Mouse (Mus musculus) layer of hippocampus, adult 2 months (tissue): ENCODE measurements around the gene Ube2q2. TPM values are rescaled to one million over a fixed set of nuclear protein-coding genes. Genes with fewer than 3 reads are reported as not detected.
"Not testable (repeated sequence)": the region's sequence is repeated elsewhere in the genome, so short reads cannot be mapped to it uniquely, and the experiment has no call there.

Source experiments
- DNase-seq, 2 experiments: peaks; one replicate each; pipeline ENCODE4 v3.0.0; 2022; ENCODE audit warnings: low spot score in 2 of 2
- H3K27ac ChIP-seq: fragments of 200-600 bp; 2 replicates; pipeline ENCODE4 v1.8.1; 2022
- H3K4me3 ChIP-seq: fragments of 200-600 bp; 2 replicates; pipeline ENCODE4 v1.8.1; 2022; ENCODE audit warnings: mild to moderate bottlenecking
- CTCF ChIP-seq: fragments of 200-600 bp; conservative IDR thresholded peaks from 2 replicates; pipeline ENCODE4 v1.8.1; 2022; ENCODE audit warnings: antibody characterized with exemption, mild to moderate bottlenecking, moderate library complexity
- long read RNA-seq, 2 experiments: library from polyadenylated mRNA; stranded (forward); transcript quantifications; one replicate each; pipeline ENCODE4 v2.0.0; 2021; ENCODE audit warnings: borderline mapping rate in 2 of 2
- total RNA-seq, 2 experiments: library from RNA; stranded (reverse); gene quantifications; 2 replicates each; pipeline ENCODE4 v1.2.3; 2021

The Ube2q2 gene
- total RNA-seq, result 10 to 100 TPM; 58.0 to 65.8 TPM
- long read RNA-seq, experiment 1, transcript Ube2q2-202 (12 exons, 1,680 nt), result minor isoform, 12 of 65 reads
- long read RNA-seq, experiment 1, transcript Ube2q2-201 (13 exons, 3,456 nt), result major isoform, 46 of 65 reads
- long read RNA-seq, experiment 1, partial matches to known transcripts, result 1 of 65 reads
- long read RNA-seq, experiment 1, other reads (novel, unspliced or antisense), result 6 of 65 reads
- long read RNA-seq, experiment 2, transcript Ube2q2-201 (13 exons, 3,456 nt), result major isoform, 53 of 80 reads
- long read RNA-seq, experiment 2, transcript Ube2q2-202 (12 exons, 1,680 nt), result minor isoform, 12 of 80 reads
- long read RNA-seq, experiment 2, partial matches to known transcripts, result 1 of 80 reads
- long read RNA-seq, experiment 2, other reads (novel, unspliced or antisense), result 11 of 80 reads

DNA sequence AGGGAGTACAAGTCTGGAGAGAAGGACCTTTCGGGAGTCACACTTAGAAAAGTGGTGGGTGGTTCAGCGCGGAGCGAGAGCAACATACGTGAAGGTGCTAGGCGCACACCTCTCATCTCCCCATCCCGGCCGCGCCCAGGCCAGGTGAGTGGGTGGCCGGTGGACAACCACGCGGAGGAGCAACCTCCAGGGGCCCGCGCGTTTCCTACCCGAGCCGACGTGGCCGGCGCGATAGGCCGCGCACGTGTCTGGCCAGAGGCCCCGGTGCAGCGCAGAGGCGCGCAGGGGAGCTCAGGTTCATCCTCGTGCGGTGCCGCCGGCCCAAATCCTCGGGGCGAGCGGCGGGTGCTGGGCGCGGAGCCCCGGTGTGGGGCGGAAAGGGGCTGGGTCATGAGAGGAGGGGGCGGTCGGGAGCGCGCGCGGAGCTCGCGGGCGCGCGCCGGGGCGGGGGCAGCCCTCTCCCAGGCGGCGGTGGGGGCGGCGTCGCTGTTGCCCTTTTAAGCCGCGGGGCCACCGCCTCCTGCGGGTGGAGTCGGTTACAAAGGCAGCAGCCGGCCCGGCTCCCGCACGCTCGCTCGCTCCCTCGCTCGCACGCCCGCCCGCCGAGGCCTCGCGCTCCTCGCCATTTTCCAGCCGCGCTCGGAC is at the start of gene Ube2q2:
Ube2q2 (plus strand) TSS at position 1 of the 645 bp plus-strand sequence.
- Histone ChIP-seq H3K27ac (peak within 1 kb of the TSS; percentile 91), H3K4me3 (peak within 1 kb of the TSS; percentile 88)
- peak; percentile 33 to 66 for DNase-seq
- TF ChIP-seq CTCF, result 0 out of 2 replicates have a peak, but pooled peaks have one; percentile 24

DNA sequence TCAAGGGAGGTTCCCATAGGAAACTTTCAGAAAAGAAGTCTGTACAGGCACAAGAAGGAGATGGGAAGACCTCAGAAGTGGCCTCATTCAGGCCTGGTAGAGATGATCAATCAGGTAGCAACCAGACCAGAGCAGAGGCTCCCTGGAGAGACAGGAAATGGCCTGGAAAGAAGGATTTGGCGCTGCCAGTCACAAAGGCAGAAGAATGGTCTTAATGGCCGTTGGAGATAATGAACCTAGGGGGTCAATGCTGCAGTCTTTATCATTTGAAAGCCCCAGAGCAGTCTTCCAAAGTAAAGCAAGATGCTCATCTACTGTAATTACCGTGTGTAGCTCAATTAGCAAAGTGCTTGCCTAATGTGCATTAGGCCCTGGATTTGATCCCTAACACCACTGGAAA is 47.5 kb upstream of the Ube2q2 start:
- Histone ChIP-seq H3K4me3 (no peak overlapping the region), H3K27ac (no peak overlapping the region)
- DNase-seq, result no peak
- TF ChIP-seq CTCF, result no peak

DNA sequence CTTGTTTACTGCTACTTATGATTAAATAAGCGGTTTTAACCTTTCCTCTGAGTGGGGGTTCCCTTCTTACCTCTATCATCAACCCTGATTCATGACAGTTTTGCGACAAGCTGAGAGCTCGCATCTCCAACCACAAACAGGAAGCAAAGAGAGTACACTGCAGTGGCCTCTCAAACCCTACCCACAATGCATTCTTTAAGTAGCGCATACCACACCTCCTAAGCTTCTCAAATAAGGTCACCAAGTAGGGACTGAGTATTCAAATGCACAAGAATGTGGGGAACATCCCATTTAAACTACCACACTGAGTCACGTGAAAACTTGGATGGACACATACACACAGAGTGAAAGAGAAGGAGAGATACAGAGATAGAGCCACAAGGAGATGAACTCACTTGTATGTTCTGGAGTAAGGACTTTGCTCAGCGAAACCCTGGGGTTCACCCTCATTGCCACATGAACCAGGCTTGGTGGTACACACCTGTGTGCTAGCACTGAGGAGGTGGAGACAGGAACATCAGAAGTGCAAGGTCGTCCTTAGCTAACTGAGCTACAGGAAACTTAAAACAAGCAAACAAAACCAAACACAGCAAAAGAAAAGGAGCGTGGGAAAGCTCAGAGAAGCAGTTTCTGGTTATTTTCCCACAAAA is 46.3 kb upstream of the Ube2q2 start:
- no peak for DNase-seq
- TF ChIP-seq CTCF, result no peak
- Histone ChIP-seq H3K27ac (no peak overlapping the region), H3K4me3 (no peak overlapping the region)

DNA sequence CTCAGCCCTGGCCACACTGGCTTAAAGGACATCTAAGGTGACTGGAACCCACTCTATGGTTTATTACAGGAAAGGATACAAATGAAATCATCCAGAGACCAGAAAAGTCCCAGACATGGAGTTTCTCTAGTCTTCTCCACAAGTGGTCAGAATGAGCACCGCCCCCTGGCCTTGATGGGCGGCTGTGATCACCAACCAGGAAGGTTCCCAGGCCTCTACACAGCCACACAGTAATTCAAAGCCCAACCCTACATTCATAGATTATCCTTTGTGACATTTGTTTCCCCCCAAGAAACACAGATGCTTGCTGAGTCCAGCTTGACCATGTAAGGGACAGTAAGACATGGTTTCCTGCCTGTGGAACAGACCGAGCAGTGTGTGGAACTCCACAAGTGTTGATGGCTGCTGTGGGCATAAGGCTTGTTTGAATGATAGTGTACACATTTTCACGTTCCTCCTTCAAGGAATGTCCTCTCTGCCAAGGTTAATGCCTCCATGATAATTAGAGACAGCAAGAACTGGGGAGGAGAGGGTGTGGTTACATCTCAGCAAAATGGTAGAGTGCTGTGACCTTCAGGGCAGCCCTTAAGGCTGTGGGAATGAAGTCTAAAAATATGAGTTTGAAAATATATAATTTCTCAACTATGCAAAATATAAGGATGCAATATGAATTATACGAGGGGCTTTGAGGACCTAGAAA is 45.6 kb upstream of the Ube2q2 start:
- DNase-seq, result no peak
- Histone ChIP-seq H3K4me3 (no peak overlapping the region), H3K27ac (no peak overlapping the region)
- TF ChIP-seq CTCF, result no peak

DNA sequence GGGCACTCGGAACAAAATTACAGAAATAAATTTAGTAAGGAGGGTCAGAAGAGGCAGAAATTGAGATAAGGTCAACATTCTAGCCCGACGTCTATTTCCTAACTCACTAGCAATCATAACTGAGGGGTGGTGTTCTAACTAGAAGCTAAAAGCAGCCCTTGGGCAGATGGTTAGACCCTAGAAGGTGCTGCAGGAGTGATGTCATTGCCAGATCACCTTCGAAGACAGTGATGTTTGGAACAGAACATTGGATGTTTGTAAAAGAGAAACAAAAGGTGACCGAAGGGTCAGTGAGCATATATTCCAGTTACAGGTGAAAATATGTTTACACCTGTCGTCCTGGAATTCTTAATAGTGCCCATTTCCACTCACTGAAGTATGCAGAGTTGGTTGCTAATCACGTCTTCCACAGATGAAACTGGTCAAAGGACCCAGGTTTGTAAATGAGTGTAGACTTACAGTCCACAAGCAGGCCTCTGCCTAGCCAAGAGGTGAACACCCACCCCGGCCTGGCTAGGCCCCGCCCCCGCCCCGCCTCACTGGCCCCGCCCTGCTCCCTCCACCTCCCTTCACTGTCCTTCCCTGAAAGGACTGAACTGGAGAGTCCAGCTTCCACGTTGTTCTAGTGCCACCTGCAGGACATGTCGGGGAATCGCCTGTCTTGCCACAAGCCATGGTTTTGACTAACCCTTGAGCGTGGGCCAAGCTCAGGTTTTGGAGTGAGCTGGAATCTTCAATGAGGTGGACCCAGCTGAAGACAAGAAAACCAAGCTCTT is 38.4 kb upstream of the Ube2q2 start:
- no peak overlapping the region for H3K27ac ChIP-seq
- H3K4me3 ChIP-seq, result no peak overlapping the region
- DNase-seq, result peak; percentile 85 to 89
- peak; percentile 85 for TF ChIP-seq CTCF

DNA sequence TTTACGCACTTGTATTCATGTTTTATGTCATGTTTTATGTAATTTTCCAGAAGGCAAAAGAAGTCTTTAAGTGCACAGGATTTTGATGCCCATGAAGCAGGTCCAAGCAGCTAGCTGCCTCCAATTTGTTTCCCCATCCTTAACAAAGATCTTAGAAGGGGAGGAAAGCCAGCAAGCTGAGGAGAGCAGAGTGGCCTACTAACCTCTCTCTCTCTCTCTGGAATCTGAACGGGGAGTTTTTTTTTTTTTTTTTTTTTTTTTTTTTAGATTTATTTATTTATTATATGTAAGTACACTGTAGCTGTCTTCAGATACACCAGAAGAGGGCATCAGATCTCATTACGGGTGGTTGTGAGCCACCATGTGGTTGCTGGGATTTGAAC is 37.8 kb upstream of the Ube2q2 start:
- not testable (repeated sequence) for H3K27ac ChIP-seq, DNase-seq, H3K4me3 ChIP-seq

DNA sequence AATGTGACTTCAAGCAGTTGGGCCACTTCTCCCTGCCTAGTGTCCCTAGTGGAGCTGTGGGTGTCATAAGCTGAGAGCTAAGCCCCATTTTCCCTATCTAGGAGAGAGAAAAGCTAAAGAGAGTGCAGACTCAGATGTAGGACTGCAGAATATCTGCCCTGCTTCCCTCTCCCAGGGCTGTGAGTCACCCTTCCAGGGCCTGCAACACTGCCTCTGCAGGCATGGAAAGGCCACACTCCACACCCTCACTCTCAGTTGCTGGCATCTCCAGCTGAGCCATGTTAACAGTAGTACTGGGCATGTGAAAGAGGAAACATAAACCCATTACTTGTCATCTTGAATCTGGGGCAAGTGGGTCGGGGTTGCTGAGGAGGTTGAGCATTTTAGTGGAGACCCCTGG is 33.9 kb upstream of the Ube2q2 start:
- no peak for DNase-seq
- H3K27ac ChIP-seq, result no peak overlapping the region
- TF ChIP-seq CTCF, result no peak
- H3K4me3 ChIP-seq, result no peak overlapping the region

DNA sequence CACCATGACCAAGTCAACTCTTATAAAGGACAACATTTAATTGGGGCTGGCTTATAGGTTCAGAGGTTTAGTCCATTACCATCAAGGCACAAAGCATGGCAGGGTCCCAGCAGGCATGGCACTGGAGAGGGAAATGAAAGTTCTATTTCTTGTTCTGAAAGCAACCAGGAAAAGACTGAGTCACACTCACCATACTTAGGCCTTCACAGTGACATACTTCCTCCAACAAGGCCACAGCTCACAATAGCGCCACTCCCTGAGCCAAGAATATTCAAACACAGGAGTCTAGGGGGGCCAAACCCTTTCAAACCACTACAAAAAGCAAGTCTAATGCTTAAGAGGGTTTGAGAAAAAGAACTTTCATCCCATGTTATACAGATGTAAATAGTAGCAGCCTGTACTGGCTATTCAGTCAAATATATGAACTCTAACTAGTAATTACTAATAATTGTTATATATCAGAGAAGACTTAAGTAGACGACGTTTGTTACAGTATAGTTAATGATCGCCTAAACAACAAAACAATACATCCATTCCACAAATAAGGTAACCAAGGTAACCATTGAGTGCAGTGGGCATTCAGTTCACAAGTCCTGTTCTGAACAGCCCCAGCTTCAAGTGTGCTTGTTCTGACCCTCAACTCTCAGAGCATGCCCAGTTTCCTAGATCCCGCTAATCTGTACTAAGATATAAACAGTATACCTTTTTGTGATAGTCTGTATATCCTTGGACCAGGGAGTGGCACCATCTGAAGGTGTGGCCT is 31.2 kb upstream of the Ube2q2 start:
- TF ChIP-seq CTCF, result no peak
- no peak for DNase-seq
- Histone ChIP-seq H3K4me3 (no peak overlapping the region), H3K27ac (no peak overlapping the region)

DNA sequence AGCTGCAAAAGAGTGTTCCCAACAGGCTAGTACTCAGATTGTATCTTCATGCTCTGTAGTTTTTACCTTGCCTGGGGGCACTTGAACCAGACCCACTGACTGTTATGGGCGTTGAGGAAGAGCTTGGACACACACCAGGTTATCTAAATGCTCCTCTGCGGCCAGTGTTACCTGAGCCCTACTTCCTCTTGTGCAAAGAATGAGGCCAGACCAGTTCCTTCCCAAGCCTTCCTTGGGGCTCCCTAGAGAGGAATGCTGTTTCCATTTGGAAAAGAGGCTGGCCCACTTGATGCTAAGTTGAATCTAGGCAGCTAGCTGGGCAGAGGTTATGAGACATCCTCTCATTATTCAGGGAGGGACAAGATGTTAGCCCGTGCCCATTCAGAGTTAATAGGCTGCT is 26.1 kb upstream of the Ube2q2 start:
- TF ChIP-seq CTCF, result no peak
- no peak overlapping the region for H3K27ac ChIP-seq
- no peak overlapping the region for H3K4me3 ChIP-seq
- no peak for DNase-seq

DNA sequence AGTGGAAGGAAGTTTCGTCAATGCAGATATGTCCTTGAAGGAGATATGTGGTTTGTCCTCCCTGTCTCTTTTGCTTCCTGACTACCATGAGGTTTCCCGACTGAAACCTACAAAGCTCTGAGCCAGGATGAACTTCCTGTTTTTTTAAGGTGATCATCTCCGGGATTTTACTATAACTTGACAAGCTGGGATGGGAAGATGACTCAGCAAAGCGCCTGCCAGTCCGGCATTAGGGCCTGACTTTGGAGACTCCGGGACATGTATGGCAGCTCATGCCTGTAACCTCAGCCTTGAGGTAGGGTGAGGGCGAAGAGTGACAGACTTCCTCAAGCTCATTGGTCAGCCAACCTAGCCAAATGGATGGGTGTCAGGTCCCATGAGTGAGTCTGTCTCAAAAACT is 22.9 kb upstream of the Ube2q2 start:
- Histone ChIP-seq H3K4me3 (no peak overlapping the region), H3K27ac (no peak overlapping the region)
- DNase-seq, result no peak
- no peak for TF ChIP-seq CTCF

DNA sequence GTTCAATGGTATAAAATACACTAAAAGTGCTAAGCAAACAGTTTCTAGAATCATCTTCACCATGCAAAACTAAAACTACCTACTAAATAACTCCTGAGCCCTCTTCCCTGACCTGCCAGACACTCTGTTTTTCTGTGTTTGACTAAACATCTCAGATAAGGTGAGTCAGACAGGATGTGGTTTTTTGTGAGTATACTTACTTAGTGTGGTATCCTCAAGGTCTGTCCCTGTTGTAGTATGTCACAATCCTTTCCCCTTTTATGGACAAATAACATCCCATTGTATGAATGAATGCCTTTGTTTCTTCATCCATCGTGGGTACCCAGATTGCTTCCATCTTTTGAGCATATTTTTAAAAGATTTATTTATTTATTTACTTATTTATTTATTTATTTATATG is 22.4 kb upstream of the Ube2q2 start:
- TF ChIP-seq CTCF, result no peak
- no peak overlapping the region for H3K4me3 ChIP-seq
- no peak overlapping the region for H3K27ac ChIP-seq
- DNase-seq, result no peak

DNA sequence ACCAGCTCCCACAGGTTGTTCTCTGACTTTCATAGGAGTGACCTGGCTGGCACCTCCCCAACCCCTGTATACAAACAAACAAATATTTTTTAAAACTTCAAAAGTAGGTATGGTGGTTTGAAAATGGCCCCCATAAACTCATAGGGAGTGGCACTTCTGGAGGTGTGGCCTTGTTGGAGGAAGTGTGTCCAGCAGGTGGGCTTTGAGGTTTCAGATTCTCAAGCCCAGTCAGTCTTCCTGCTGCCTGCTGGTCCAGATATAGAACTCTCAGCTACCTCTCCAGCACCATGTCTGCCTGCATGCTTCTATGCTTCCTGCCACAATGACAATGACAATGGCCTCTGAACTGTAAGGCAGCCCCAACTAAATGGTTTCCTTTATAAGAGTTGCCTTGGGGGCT is 16.8 kb upstream of the Ube2q2 start:
- no peak for DNase-seq
- H3K4me3 ChIP-seq, result no peak overlapping the region
- H3K27ac ChIP-seq, result no peak overlapping the region
- no peak for TF ChIP-seq CTCF
